Mouse (Mus musculus) liver, embryonic 14.5 days (tissue): ENCODE measurements around the gene Hnrnpa3.

Source experiments
- CTCF ChIP-seq: IDR thresholded peaks from 2 replicates; pipeline ENCODE4 v1.5.1; 2016; ENCODE audit warnings: antibody characterized with exemption, low read depth, control low read depth
- EP300 ChIP-seq: IDR thresholded peaks from 2 replicates; pipeline ENCODE4 v1.6.1; 2016; ENCODE audit warnings: antibody characterized with exemption, low read depth

- no peak for TF ChIP-seq EP300
- no peak for TF ChIP-seq CTCF
Measured at GRCm38 (mm10) chr2:75695676-75696350, 36.8 kb downstream of the Hnrnpa3 start.
